Mouse (Mus musculus): ENCODE measurements around the gene Wdr17. TPM values are rescaled to one million over a fixed set of nuclear protein-coding genes. Genes with fewer than 3 reads are reported as not detected.
A peak's percentile ranks its signal among the peaks of the same experiment; 100 is the strongest.

Gene Wdr17
- polyA plus RNA-seq, 1 experiment = 25.1 TPM

- H3K27ac ChIP-seq (ENCODE audit: insufficient read depth, low read length) = no peak overlapping the region
- no peaks in the 10 kb centered on the region for H3K4me1 ChIP-seq (ENCODE audit: control insufficient read depth, insufficient read depth, low read length)
- TF ChIP-seq CTCF (IDR thresholded peaks at IDR 0.05; ENCODE audit: extremely low read depth, insufficient read depth, low read length) = no peak
- TF ChIP-seq POLR2A (IDR thresholded peaks at IDR 0.05; ENCODE audit: extremely low read depth, insufficient read depth, low read length) = no peak
- no peak overlapping the region for H3K4me3 ChIP-seq (ENCODE audit: insufficient read depth, low read length)
Observed at GRCm38 (mm10) chr8:54808217-54808616, 78.8 kb downstream of the Wdr17 start.

- no peak overlapping the region for H3K4me3 ChIP-seq (ENCODE audit: insufficient read depth, low read length)
- TF ChIP-seq CTCF (IDR thresholded peaks at IDR 0.05; ENCODE audit: extremely low read depth, insufficient read depth, low read length) = no peak
- no peak for TF ChIP-seq POLR2A (IDR thresholded peaks at IDR 0.05; ENCODE audit: extremely low read depth, insufficient read depth, low read length)
- H3K4me1 ChIP-seq (ENCODE audit: control insufficient read depth, insufficient read depth, low read length) = no peaks in the 10 kb centered on the region
- no peak overlapping the region for H3K27ac ChIP-seq (ENCODE audit: insufficient read depth, low read length)
Observed at GRCm38 (mm10) chr8:54806173-54806572, 80.8 kb downstream of the Wdr17 start.

DNA sequence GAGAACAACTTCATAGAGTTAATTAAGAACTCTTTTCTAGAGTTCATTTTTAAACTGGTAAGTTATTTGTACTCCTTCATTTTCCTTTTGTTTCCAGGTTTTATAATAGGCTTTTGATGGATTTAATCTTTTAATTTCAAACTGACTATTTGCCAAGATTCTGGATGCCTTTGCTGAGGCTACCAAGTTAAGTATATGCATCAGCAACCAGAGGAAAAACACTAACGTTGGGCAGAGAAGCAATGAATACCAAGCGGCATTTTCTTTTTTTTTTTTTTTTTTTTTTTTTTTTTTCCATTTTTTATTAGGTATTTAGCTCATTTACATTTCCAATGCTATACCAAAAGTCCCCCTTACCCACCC, 94.3 kb downstream of the Wdr17 start:
- no peak overlapping the region for H3K4me3 ChIP-seq (ENCODE audit: insufficient read depth, low read length)
- TF ChIP-seq CTCF (IDR thresholded peaks at IDR 0.05; ENCODE audit: extremely low read depth, insufficient read depth, low read length) (no peak), POLR2A (IDR thresholded peaks at IDR 0.05; ENCODE audit: extremely low read depth, insufficient read depth, low read length) (no peak)
- no peak overlapping the region for H3K27ac ChIP-seq (ENCODE audit: insufficient read depth, low read length)
- H3K4me1 ChIP-seq (ENCODE audit: control insufficient read depth, insufficient read depth, low read length) = no peaks in the 10 kb centered on the region

- Histone ChIP-seq H3K4me1 (ENCODE audit: control insufficient read depth, insufficient read depth, low read length) (no peaks in the 10 kb centered on the region), H3K4me3 (ENCODE audit: insufficient read depth, low read length) (no peak overlapping the region), H3K27ac (ENCODE audit: insufficient read depth, low read length) (no peak overlapping the region; the same call in 1 of the 2 replicates)
- TF ChIP-seq CTCF (IDR thresholded peaks at IDR 0.05; ENCODE audit: extremely low read depth, insufficient read depth, low read length) = no peak
- TF ChIP-seq POLR2A (IDR thresholded peaks at IDR 0.05; ENCODE audit: extremely low read depth, insufficient read depth, low read length) = no peak
Observed at GRCm38 (mm10) chr8:54791858-54792698, 94.9 kb downstream of the Wdr17 start.

- H3K27ac ChIP-seq (ENCODE audit: insufficient read depth, low read length) = peak overlapping the region; percentile 2; the same call in 1 of the 2 replicates
- no peaks in the 10 kb centered on the region for H3K4me1 ChIP-seq (ENCODE audit: control insufficient read depth, insufficient read depth, low read length)
- TF ChIP-seq POLR2A (IDR thresholded peaks at IDR 0.05; ENCODE audit: extremely low read depth, insufficient read depth, low read length) = no peak
- no peak for TF ChIP-seq CTCF (IDR thresholded peaks at IDR 0.05; ENCODE audit: extremely low read depth, insufficient read depth, low read length)
- peak overlapping the region; percentile 54 for H3K4me3 ChIP-seq (ENCODE audit: insufficient read depth, low read length)
Observed at GRCm38 (mm10) chr8:54780134-54780942, 106.6 kb downstream of the Wdr17 start.

- Histone ChIP-seq H3K27ac (ENCODE audit: insufficient read depth, low read length) (peak overlapping the region; percentile 2), H3K4me3 (ENCODE audit: insufficient read depth, low read length) (peak overlapping the region; percentile 54), H3K4me1 (ENCODE audit: control insufficient read depth, insufficient read depth, low read length) (no peaks in the 10 kb centered on the region)
- no peak for TF ChIP-seq CTCF (IDR thresholded peaks at IDR 0.05; ENCODE audit: extremely low read depth, insufficient read depth, low read length)
- TF ChIP-seq POLR2A (IDR thresholded peaks at IDR 0.05; ENCODE audit: extremely low read depth, insufficient read depth, low read length) = no peak
Observed at GRCm38 (mm10) chr8:54779317-54780133, 107.5 kb downstream of the Wdr17 start.

- Histone ChIP-seq H3K27ac (ENCODE audit: insufficient read depth, low read length) (no peak overlapping the region), H3K4me3 (ENCODE audit: insufficient read depth, low read length) (no peak overlapping the region), H3K4me1 (ENCODE audit: control insufficient read depth, insufficient read depth, low read length) (no peaks in the 10 kb centered on the region)
- TF ChIP-seq POLR2A (IDR thresholded peaks at IDR 0.05; ENCODE audit: extremely low read depth, insufficient read depth, low read length) (no peak), CTCF (IDR thresholded peaks at IDR 0.05; ENCODE audit: extremely low read depth, insufficient read depth, low read length) (no peak)
Observed at GRCm38 (mm10) chr8:54777012-54777411, 110.0 kb downstream of the Wdr17 start.

DNA sequence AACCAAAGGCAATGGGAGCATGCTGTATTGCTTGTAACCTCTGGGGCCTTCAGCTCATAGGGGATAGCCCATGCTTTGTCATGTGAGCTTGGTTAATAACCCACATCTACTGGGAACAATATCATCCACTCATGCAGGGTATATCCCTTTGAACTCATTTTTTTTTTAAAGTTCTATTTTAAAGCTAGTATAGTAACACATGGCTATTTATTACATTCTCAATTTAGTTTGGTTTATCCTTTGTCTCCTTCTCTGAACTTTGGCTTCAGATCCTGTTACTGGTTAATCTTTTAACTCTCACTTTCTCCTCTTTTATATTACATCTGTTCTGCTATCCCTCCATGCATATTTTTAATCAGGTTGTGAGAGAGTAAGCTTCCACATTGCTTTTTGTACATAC, 110.7 kb downstream of the Wdr17 start:
- TF ChIP-seq POLR2A (IDR thresholded peaks at IDR 0.05; ENCODE audit: extremely low read depth, insufficient read depth, low read length) (no peak), CTCF (IDR thresholded peaks at IDR 0.05; ENCODE audit: extremely low read depth, insufficient read depth, low read length) (no peak)
- Histone ChIP-seq H3K4me1 (ENCODE audit: control insufficient read depth, insufficient read depth, low read length) (no peaks in the 10 kb centered on the region), H3K27ac (ENCODE audit: insufficient read depth, low read length) (no peak overlapping the region), H3K4me3 (ENCODE audit: insufficient read depth, low read length) (no peak overlapping the region)

DNA sequence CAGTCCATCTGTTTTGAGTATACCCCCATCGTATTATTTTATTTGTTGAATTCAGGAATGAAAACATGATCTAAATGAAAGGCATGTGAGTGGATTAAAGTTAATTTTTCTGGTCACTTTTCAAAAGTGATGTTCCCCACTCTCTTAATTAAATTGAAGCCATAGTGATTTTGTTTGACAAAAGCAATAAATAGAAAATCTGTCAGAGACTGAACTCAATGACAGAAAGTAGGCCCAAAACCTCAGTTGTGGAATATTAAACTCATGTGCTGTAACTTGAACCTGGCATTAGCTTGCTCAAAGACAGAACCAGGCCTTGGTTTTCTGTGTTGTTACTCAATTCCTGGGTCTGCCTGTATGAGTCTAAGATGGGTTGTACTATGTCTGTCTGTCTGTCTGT, 129.3 kb downstream of the Wdr17 start:
- no peaks in the 10 kb centered on the region for H3K4me1 ChIP-seq (ENCODE audit: control insufficient read depth, insufficient read depth, low read length)
- no peak overlapping the region for H3K27ac ChIP-seq (ENCODE audit: insufficient read depth, low read length)
- no peak overlapping the region for H3K4me3 ChIP-seq (ENCODE audit: insufficient read depth, low read length)
- TF ChIP-seq POLR2A (IDR thresholded peaks at IDR 0.05; ENCODE audit: extremely low read depth, insufficient read depth, low read length) (no peak), CTCF (IDR thresholded peaks at IDR 0.05; ENCODE audit: extremely low read depth, insufficient read depth, low read length) (no peak)

All from cortical plate, adult 2 months (tissue).